Mouse (Mus musculus) CH12.LX (cell line): Measurements from ENCODE around the gene S100z. TPM values are rescaled to one million over a fixed set of nuclear protein-coding genes. Genes with fewer than 3 reads are reported as not detected.
A peak's percentile ranks its signal among the peaks of the same experiment; 100 is the strongest.

Experiments
- DNase-seq: peaks from one replicate; pipeline ENCODE4 v3.0.0-alpha.2; 2013; ENCODE audit errors: extremely low read depth
- H3K27ac ChIP-seq: 2 replicates; pipeline ENCODE4 v1.5.1; 2012; ENCODE audit warnings: low read depth, mild to moderate bottlenecking, control low read depth, moderate library complexity; ENCODE audit not compliant: insufficient read depth
- H3K27me3 ChIP-seq: replicated peaks from 2 replicates; pipeline ENCODE3; 2012; ENCODE audit warnings: inconsistent platforms
- H3K36me3 ChIP-seq, 2 experiments: replicated peaks in 1 of 2; 2 replicates each; pipeline versions ENCODE3 to v1.6.1; 2012; ENCODE audit warnings: inconsistent platforms in 1 of 2, low read length in 1 of 2, mild to moderate bottlenecking in 1 of 2, mixed read lengths in 1 of 2, moderate library complexity in 1 of 2; ENCODE audit not compliant: control insufficient read depth in 1 of 2, insufficient read depth in 1 of 2
- H3K4me1 ChIP-seq, 2 experiments: 2 replicates each; pipeline ENCODE4 v1.6.1; 2012; ENCODE audit warnings: inconsistent platforms in 1 of 2, moderate library complexity in 1 of 2; ENCODE audit not compliant: insufficient read depth in 2 of 2, control insufficient read depth in 1 of 2
- H3K4me2 ChIP-seq: 2 replicates; pipeline ENCODE4 v1.6.1; 2012; ENCODE audit warnings: low read depth, mild to moderate bottlenecking, control low read depth; ENCODE audit not compliant: poor library complexity, insufficient read depth, severe bottlenecking
- H3K4me3 ChIP-seq, 3 experiments: fragments of 150-350 bp in 1 of 3; sonication (generic) in 1 of 3; replicated peaks in 1 of 3; 2 replicates each; pipeline versions ENCODE3 to v1.5.1; 2011 to 2012; ENCODE audit warnings: low read depth in 2 of 3, low read length in 2 of 3, mild to moderate bottlenecking in 2 of 3, moderate library complexity in 2 of 3, control low read depth in 1 of 3, improper control_type of control experiment in 1 of 3, inconsistent platforms in 1 of 3, mixed read lengths in 1 of 3; ENCODE audit not compliant: poor library complexity in 1 of 3
- H3K79me2 ChIP-seq: replicated peaks from 2 replicates; pipeline ENCODE4 v1.6.1; 2012; ENCODE audit warnings: mild to moderate bottlenecking, moderate library complexity; ENCODE audit not compliant: control insufficient read depth, poor library complexity, insufficient read depth, severe bottlenecking; ENCODE audit errors: extremely low read depth
- H3K9ac ChIP-seq: 2 replicates; pipeline ENCODE4 v1.6.1; 2012; ENCODE audit warnings: low read depth, mild to moderate bottlenecking, control low read depth, moderate library complexity; ENCODE audit not compliant: insufficient read depth
- H3K9me3 ChIP-seq: replicated peaks from 2 replicates; pipeline ENCODE3; 2012; ENCODE audit warnings: low read length, inconsistent platforms, mixed read lengths
- CHD2 ChIP-seq: IDR thresholded peaks from 2 replicates; pipeline ENCODE4 v1.6.1; 2011; ENCODE audit warnings: low read length, improper control_type of control experiment
- ELF1 ChIP-seq: IDR thresholded peaks from 2 replicates; pipeline ENCODE4 v1.6.1; 2014; ENCODE audit warnings: low read depth, mild to moderate bottlenecking, inconsistent platforms, low read length, improper control_type of control experiment
- GABPA ChIP-seq: IDR thresholded peaks from 2 replicates; pipeline ENCODE4 v1.6.1; 2012; ENCODE audit warnings: low read depth, low read length, improper control_type of control experiment, inconsistent platforms; ENCODE audit not compliant: insufficient replicate concordance
- JUND ChIP-seq: conservative IDR thresholded peaks from 2 replicates; pipeline ENCODE4 v1.6.1; 2011; ENCODE audit warnings: low read depth, low read length, improper control_type of control experiment
- KAT2A ChIP-seq: IDR thresholded peaks from 2 replicates; pipeline ENCODE4 v1.6.1; 2012; ENCODE audit warnings: low read length, improper control_type of control experiment, inconsistent platforms; ENCODE audit not compliant: insufficient replicate concordance
- MAX ChIP-seq: IDR thresholded peaks from 2 replicates; pipeline ENCODE4 v1.6.1; 2011; ENCODE audit warnings: low read length, improper control_type of control experiment
- MAZ ChIP-seq: IDR thresholded peaks from 2 replicates; pipeline ENCODE4 v1.6.1; 2012; ENCODE audit warnings: low read depth, mild to moderate bottlenecking, inconsistent platforms, low read length, improper control_type of control experiment, moderate library complexity
- MEF2A ChIP-seq: IDR thresholded peaks from 2 replicates; pipeline ENCODE4 v1.6.1; 2014; ENCODE audit warnings: low read depth, mild to moderate bottlenecking, inconsistent platforms, low read length, improper control_type of control experiment, borderline replicate concordance
- PAX5 ChIP-seq: IDR thresholded peaks from 2 replicates; pipeline ENCODE4 v1.6.1; 2012; ENCODE audit warnings: low read length, inconsistent platforms, mixed read lengths
- POLR2A ChIP-seq: IDR thresholded peaks from 2 replicates; pipeline ENCODE4 v1.6.1; 2011; ENCODE audit warnings: low read depth, mild to moderate bottlenecking, improper control_type of control experiment, low read length
- RAD21 ChIP-seq: IDR thresholded peaks from 2 replicates; pipeline ENCODE4 v1.6.1; 2011; ENCODE audit warnings: low read depth, mild to moderate bottlenecking, low read length, improper control_type of control experiment, moderate library complexity
- TCF12 ChIP-seq: IDR thresholded peaks from 2 replicates; pipeline ENCODE4 v1.6.1; 2014; ENCODE audit warnings: low read depth, mild to moderate bottlenecking, inconsistent platforms, low read length, improper control_type of control experiment
- USF1 ChIP-seq: IDR thresholded peaks from 2 replicates; pipeline ENCODE4 v1.6.1; 2014; ENCODE audit warnings: low read depth, mild to moderate bottlenecking, inconsistent platforms, low read length, improper control_type of control experiment
- ZC3H11A ChIP-seq: IDR thresholded peaks from 2 replicates; pipeline ENCODE4 v1.6.1; 2012; ENCODE audit warnings: low read depth, mild to moderate bottlenecking, inconsistent platforms, low read length, improper control_type of control experiment
- dilution Hi-C: fragments of 300-500 bp; cut with MboI; formaldehyde crosslinking; loops from 2 replicates; pipeline ENCODE4 v1.14.3; 2020; ENCODE audit warnings: low sequenced_read_pairs; ENCODE audit not compliant: extremely low pct_unique_long_range_greater_than_20kb, extremely low pct_ligation_motif_present
- in situ Hi-C: fragments of 300-500 bp; cut with MboI; formaldehyde crosslinking; loops from 3 replicates; pipeline ENCODE4 v1.14.3; 2019; ENCODE audit warnings: low sequenced_read_pairs, low pct_ligation_motif_present, low pct_unique_long_range_greater_than_20kb, mixed read lengths
- polyA plus RNA-seq: library from polyadenylated mRNA; unstranded; fragments of >175 nt; gene quantifications from 2 replicates; pipeline ENCODE4 v1.2.1, GENCODE M21; 2012; ENCODE audit warnings: low read depth; ENCODE audit not compliant: insufficient read length
- total RNA-seq, 2 experiments: library from RNA; depleted of rRNA; stranded (reverse); fragments of 300-350 nt in 1 of 2; fragments of >200 nt in 1 of 2; gene quantifications; 2 replicates each; pipeline ENCODE4 v1.2.3; 2012 to 2014

Gene S100z
- total and polyA plus RNA-seq, 3 experiments = not detected

- Histone ChIP-seq H3K9me3 (no peaks in the 10 kb centered on the region), H3K36me3 (no peaks in the 10 kb centered on the region), H3K79me2 (no peaks in the 10 kb centered on the region), H3K27ac (no peak within 1 kb of the TSS), H3K9ac (no peak within 1 kb of the TSS), H3K4me1 (peaks cover 3 to 23% of the 10 kb centered on the region in 2 experiments; a peak in 2 of 4 replicates), H3K27me3 (no peaks in the 10 kb centered on the region), H3K4me3 (no peak within 1 kb of the TSS), H3K4me2 (peak within 1 kb of the TSS; percentile 22)
- no peak for TF ChIP-seq TCF12
- no peak for TF ChIP-seq POLR2A
- no peak for TF ChIP-seq RAD21
- no peak for TF ChIP-seq CHD2
- no peak for TF ChIP-seq MAZ
- TF ChIP-seq GABPA = no peak
- no peak for TF ChIP-seq JUND
- no peak for TF ChIP-seq USF1
- TF ChIP-seq ZC3H11A = no peak
- no peak for DNase-seq
- in situ Hi-C loops = no loop called here
- dilution Hi-C loops = no loop called here
Measured at GRCm38 (mm10) chr13:95444824-95445223, 33.7 kb downstream of the S100z start, which contains the start of gene Crhbp. TSS of gene Crhbp (minus strand) at chr13:95444924.

- Histone ChIP-seq H3K27ac (no peak overlapping the region), H3K79me2 (no peaks in the 10 kb centered on the region), H3K9me3 (no peaks in the 10 kb centered on the region), H3K4me2 (no peak overlapping the region), H3K4me3 (no peak overlapping the region), H3K27me3 (no peaks in the 10 kb centered on the region), H3K4me1 (peaks cover 3 to 23% of the 10 kb centered on the region in 2 experiments; a peak in 2 of 4 replicates), H3K36me3 (no peaks in the 10 kb centered on the region), H3K9ac (no peak overlapping the region)
- no peak for DNase-seq
- in situ Hi-C loops (no loop called here), dilution Hi-C loops (no loop called here)
- TF ChIP-seq USF1 (no peak), MEF2A (no peak), MAX (no peak), ELF1 (no peak), PAX5 (no peak), KAT2A (no peak), GABPA (no peak), JUND (no peak)
Measured at GRCm38 (mm10) chr13:95444291-95444690, 34.2 kb downstream of the S100z start.
